Mouse (Mus musculus) liver, embryonic 16.5 days (tissue): Measurements from ENCODE around the gene Vipr2. TPM values are rescaled to one million over a fixed set of nuclear protein-coding genes. Genes with fewer than 3 reads are reported as not detected.

Experiments used
- ATAC-seq: fragments of 200-750 bp; cut with Nextera tagmentation; 2 replicates; pipeline ENCODE4 v1.8.0; 2017; ENCODE audit warnings: low read depth, mild to moderate bottlenecking, moderate number of reproducible peaks, moderate library complexity
- H3K27ac ChIP-seq: fragments of 300-500 bp; sonication (generic); 2 replicates; pipeline ENCODE4 v1.5.1; 2014; ENCODE audit warnings: mild to moderate bottlenecking, low read length
- H3K27me3 ChIP-seq: fragments of 300-500 bp; sonication (generic); 2 replicates; pipeline ENCODE4 v1.6.1; 2014; ENCODE audit warnings: low read depth, low read length, mixed read lengths; ENCODE audit not compliant: control insufficient read depth, insufficient read depth
- H3K36me3 ChIP-seq: fragments of 300-500 bp; sonication (generic); 2 replicates; pipeline ENCODE4 v1.6.1; 2014; ENCODE audit warnings: mild to moderate bottlenecking; ENCODE audit not compliant: control insufficient read depth, insufficient read depth
- H3K4me1 ChIP-seq: fragments of 300-500 bp; sonication (generic); 2 replicates; pipeline ENCODE4 v1.6.1; 2014; ENCODE audit warnings: low read depth, low read length, mixed read lengths; ENCODE audit not compliant: control insufficient read depth
- H3K4me2 ChIP-seq: fragments of 300-500 bp; sonication (generic); 2 replicates; pipeline ENCODE4 v1.6.1; 2014; ENCODE audit warnings: low read depth, low read length, mixed read lengths
- H3K4me3 ChIP-seq: fragments of 300-500 bp; sonication (generic); 2 replicates; pipeline ENCODE4 v1.5.1; 2014; ENCODE audit warnings: low read depth, mild to moderate bottlenecking, low read length
- H3K9ac ChIP-seq: fragments of 300-500 bp; sonication (generic); 2 replicates; pipeline ENCODE4 v1.6.1; 2014; ENCODE audit warnings: low read depth, low read length
- H3K9me3 ChIP-seq: fragments of 300-500 bp; sonication (generic); replicated peaks from 2 replicates; pipeline ENCODE4 v1.6.1; 2016; ENCODE audit warnings: low read length; ENCODE audit not compliant: control insufficient read depth
- WGBS: fragments of 180-500 bp; shearing (Covaris S2); extraction: QIAGEN DNeasy Blood & Tissue Kit; methylation state at CpG from one replicate; pipeline ENCODE4 v1.1.7; 2014; ENCODE audit not compliant: insufficient replicate concordance; 5-methylcytosine and 5-hydroxymethylcytosine counted together
- polyA plus RNA-seq: library from polyadenylated mRNA; unstranded; fragments of >200 nt; fragmentation: Nextera tagmentation; extraction: Ambion mirVana; gene quantifications from 2 replicates; pipeline ENCODE4 v1.2.1, GENCODE M21; 2015

The Vipr2 gene
- polyA plus RNA-seq, 1 experiment from 2014 or later = 0.07 TPM

DNA sequence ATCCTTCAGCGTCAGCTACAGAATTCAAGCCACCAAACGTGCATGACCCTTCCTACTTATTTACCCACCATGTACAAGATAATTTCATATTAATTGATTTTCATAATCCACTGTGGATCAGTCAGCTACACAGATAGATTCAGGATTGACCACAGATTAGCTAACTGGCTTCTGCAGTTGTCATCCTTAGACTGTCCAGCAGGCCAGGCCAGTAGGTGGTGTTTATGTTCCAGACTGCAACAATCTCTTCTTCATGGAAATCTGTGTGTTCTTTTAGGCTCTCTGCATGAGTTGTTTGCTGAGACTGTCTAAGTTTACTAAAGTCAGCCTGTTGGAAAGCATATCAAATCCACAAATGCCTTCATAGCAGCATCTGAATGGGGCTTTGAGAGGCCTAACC is 82.2 kb downstream of the Vipr2 start:
- H3K27ac ChIP-seq = no peak overlapping the region
- H3K4me3 ChIP-seq = no peak overlapping the region
- H3K4me2 ChIP-seq = no peak overlapping the region
- no peak for ATAC-seq
- H3K4me1 ChIP-seq = no peaks in the 10 kb centered on the region
- no peaks in the 10 kb centered on the region for H3K9me3 ChIP-seq
- WGBS = 70% methylated on average over 2 of the region's 2 CpGs
- H3K36me3 ChIP-seq = no peaks in the 10 kb centered on the region
- H3K27me3 ChIP-seq = no peaks in the 10 kb centered on the region
- no peak overlapping the region for H3K9ac ChIP-seq

DNA sequence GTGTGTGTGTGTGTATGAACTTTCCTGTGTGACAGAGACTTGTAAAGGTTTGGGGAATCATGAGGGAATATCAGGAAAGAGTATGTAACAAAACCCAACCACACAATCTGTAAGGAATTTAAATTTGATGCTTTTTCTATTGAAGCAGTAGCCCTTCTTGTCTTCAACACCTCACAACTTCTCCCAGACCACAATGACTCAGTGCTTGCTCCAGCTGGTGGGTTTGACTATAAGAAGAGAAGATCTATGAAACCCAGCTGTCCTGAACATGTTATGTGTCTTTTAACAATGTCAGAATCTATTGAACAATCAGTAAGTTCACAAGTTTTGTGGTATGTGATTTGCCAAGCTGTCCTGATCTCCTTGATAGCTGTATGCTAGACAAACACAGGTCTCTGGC is 87.8 kb downstream of the Vipr2 start:
- H3K27me3 ChIP-seq = no peaks in the 10 kb centered on the region
- H3K4me2 ChIP-seq = no peak overlapping the region
- no peak for ATAC-seq
- H3K36me3 ChIP-seq = no peaks in the 10 kb centered on the region
- H3K4me1 ChIP-seq = no peaks in the 10 kb centered on the region
- no peaks in the 10 kb centered on the region for H3K9me3 ChIP-seq
- no peak overlapping the region for H3K4me3 ChIP-seq
- H3K27ac ChIP-seq = no peak overlapping the region
- H3K9ac ChIP-seq = no peak overlapping the region

DNA sequence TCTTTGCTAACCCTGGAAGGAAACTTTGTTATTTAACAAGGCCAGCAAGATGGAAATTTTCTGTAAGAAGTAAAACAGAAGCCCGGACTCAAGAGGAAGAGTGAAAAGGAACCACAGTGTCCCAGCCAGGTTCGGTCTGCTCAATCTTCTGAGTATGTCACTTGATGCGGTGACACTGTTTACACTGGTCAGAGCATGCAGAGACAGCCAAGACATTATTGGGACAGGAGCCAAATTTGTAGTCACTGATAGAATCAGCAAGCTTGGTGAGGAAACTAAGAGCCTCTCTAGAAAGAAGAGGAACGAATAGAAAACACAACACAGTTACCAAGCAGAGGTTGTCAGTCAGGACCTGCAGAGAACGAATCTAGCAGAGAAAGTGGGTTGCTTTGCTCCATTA is 92.1 kb downstream of the Vipr2 start:
- ATAC-seq = no peak
- H3K4me2 ChIP-seq = no peak overlapping the region
- H3K9me3 ChIP-seq = no peaks in the 10 kb centered on the region
- H3K9ac ChIP-seq = no peak overlapping the region
- no peak overlapping the region for H3K4me3 ChIP-seq
- H3K4me1 ChIP-seq = no peaks in the 10 kb centered on the region
- WGBS = 46% methylated on average over 5 of the region's 5 CpGs
- H3K36me3 ChIP-seq = no peaks in the 10 kb centered on the region
- H3K27ac ChIP-seq = no peak overlapping the region
- no peaks in the 10 kb centered on the region for H3K27me3 ChIP-seq

DNA sequence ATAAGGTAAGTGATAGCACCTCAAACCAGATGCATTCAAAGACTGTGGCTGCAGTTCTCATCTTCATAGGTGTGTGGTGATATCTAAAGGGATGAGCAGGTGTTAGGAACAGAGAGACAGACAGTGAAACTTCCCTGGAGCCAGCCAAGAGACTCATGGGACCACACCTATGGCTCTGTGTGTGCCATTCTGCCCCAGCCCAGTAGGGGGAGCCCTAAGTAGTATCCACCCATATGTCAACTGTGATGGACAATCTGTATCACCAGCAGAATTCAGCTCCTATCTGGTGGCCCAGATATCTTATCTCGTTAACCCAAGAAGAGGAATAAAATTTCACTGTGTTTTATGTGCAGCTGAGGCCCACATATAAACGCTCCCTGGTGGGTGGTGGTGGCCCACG is 99.4 kb downstream of the Vipr2 start:
- H3K27me3 ChIP-seq = no peaks in the 10 kb centered on the region
- no peak overlapping the region for H3K4me3 ChIP-seq
- H3K4me2 ChIP-seq = no peak overlapping the region
- no peaks in the 10 kb centered on the region for H3K36me3 ChIP-seq
- H3K4me1 ChIP-seq = no peaks in the 10 kb centered on the region
- ATAC-seq = peak; percentile 30; the same call in 1 of the 2 replicates
- H3K9ac ChIP-seq = no peak overlapping the region
- no peak overlapping the region for H3K27ac ChIP-seq
- H3K9me3 ChIP-seq = no peaks in the 10 kb centered on the region
- WGBS = 54% methylated on average over 3 of the region's 3 CpGs

DNA sequence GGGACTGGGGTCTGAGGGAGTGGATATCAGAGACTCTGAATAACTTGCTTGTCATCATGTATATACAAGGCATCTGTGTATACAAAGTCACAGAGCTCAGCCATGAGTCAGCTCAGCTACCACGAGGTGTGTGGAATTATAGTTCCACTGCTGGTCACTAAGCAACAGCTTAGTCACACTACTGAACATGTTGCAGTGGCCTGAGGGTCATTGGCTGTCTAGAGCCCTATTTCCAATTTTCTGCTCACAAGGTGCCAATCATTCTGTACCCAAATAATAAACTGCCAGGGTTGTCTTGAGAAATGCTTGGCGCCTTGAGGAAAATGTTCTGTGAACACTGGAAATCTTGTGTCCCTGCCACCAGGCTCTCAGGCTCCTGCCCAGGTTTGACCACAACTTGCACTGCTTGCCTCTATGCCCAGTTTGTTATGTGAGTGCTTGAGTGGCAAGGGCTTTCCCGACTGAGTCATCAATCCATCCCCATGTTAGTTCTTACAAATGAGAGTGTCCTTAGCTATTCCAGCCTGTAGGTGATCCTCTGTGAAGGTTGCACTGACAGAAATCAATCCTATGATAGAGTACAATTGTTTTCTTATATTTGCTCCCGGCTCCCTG is 104.0 kb downstream of the Vipr2 start:
- Histone ChIP-seq H3K27ac (no peak overlapping the region), H3K36me3 (no peaks in the 10 kb centered on the region), H3K4me1 (no peaks in the 10 kb centered on the region), H3K4me3 (no peak overlapping the region), H3K4me2 (no peak overlapping the region), H3K9ac (no peak overlapping the region), H3K27me3 (no peaks in the 10 kb centered on the region), H3K9me3 (no peaks in the 10 kb centered on the region)
- 54% methylated on average over 4 of the region's 4 CpGs for WGBS
- no peak for ATAC-seq

DNA sequence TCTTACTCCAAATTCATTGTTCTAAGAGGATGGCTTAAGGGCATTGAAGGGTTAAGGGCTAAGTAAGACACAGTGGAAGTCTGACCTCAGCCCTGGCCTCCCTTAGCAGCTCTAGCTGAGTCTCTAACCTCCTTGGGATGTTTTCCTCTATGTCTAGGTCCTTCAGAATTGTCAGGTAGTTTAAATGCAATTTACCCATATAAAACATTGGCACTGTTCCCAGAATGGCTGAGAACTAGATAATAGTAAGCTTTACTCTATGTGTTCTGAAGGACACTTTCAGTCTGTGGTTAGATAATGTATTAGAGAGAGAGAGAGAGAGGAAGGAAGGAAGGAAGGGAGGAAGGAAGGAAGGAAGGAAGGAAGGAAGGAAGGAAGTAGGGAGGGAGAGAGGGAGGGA is 104.8 kb downstream of the Vipr2 start:
- ATAC-seq = no peak
- Histone ChIP-seq H3K36me3 (no peaks in the 10 kb centered on the region), H3K4me1 (no peaks in the 10 kb centered on the region), H3K4me3 (no peak overlapping the region), H3K27me3 (no peaks in the 10 kb centered on the region), H3K9ac (no peak overlapping the region), H3K4me2 (no peak overlapping the region), H3K9me3 (no peaks in the 10 kb centered on the region), H3K27ac (no peak overlapping the region)

DNA sequence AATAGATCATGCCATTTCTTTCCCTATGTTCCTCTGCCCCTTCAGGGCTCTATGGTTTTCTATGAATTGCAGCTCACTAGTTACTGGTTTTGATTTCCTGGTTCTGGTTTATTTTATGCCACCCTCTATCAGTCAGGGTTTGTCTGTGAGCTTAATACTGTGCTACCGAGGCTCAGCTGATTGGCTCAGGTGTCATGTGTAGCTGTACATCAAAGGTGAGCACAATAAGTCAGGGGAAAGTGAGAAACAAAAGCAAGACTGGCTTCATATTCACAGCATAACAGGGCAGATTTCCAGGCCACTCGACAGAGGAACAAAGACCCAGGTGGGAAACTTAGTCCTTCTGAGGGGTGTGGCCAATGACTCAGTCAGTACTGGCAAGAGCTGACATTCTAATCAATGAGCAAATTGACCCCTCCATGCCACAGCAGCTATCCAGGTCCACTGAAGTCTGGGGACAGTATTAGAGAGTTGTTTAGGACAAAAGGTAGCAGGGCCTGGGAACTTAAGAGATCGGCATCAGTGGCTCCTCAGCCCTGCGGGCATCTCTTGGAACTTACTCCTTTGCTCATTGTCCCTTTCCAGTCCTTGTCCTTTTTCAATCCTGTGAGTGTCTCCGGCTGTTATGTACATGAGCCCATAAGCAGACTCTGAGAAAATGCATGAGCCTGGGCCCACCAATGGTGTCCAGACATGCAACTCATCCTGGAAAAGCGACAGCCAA is 105.8 kb downstream of the Vipr2 start:
- Histone ChIP-seq H3K4me1 (no peaks in the 10 kb centered on the region), H3K36me3 (no peaks in the 10 kb centered on the region), H3K27ac (no peak overlapping the region), H3K9me3 (no peaks in the 10 kb centered on the region), H3K4me2 (no peak overlapping the region), H3K9ac (no peak overlapping the region), H3K4me3 (no peak overlapping the region), H3K27me3 (no peaks in the 10 kb centered on the region)
- no peak for ATAC-seq
- WGBS = 61% methylated on average over 6 of the region's 6 CpGs

DNA sequence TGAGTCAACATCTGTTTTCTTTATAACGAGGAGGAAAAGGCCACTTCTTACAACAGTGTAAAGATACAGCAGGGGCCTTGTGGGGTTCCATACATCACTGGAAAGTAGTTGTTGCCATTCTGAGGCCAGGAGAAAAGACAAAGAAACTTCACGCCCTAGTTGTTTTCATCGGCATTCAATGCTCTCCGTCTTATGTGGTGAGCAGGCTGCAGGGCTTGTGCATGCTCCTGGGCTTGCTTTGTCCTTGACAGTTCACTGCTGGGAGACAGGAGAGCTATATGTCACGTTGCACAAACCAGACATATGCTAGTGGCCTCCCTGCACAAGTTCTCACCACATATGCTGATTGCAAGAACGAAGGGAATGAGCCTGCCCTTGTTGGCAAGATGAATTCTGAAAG is 116.4 kb downstream of the Vipr2 start:
- WGBS = 52% methylated on average over 6 of the region's 6 CpGs
- no peak for ATAC-seq
- Histone ChIP-seq H3K4me3 (no peak overlapping the region), H3K36me3 (no peaks in the 10 kb centered on the region), H3K9me3 (no peaks in the 10 kb centered on the region), H3K27ac (no peak overlapping the region), H3K4me2 (no peak overlapping the region), H3K4me1 (no peaks in the 10 kb centered on the region), H3K27me3 (no peaks in the 10 kb centered on the region), H3K9ac (no peak overlapping the region)

DNA sequence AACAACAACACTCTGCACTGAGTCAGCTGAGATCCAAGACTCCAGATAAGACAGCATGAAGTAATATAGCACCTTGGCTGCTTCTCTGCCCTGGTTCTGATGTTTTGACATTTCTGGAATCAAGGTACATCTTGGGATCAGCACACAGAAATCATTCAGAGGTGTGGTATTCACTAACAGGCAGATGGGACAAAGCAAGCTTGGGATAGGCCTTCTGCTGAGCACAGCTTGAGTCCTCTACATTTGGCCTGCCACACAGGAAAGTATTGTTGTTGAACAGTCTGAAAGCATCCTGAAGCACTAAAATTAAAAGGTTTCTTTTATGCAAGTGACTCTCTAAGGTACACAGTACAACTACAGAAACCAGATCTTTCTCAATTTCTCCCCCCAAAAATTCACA is 117.1 kb downstream of the Vipr2 start:
- no peaks in the 10 kb centered on the region for H3K27me3 ChIP-seq
- H3K4me3 ChIP-seq = no peak overlapping the region
- no peaks in the 10 kb centered on the region for H3K36me3 ChIP-seq
- no peaks in the 10 kb centered on the region for H3K4me1 ChIP-seq
- ATAC-seq = no peak
- H3K9me3 ChIP-seq = no peaks in the 10 kb centered on the region
- H3K4me2 ChIP-seq = no peak overlapping the region
- no peak overlapping the region for H3K27ac ChIP-seq
- no peak overlapping the region for H3K9ac ChIP-seq
